Mouse (Mus musculus): ENCODE measurements at regions not wholly inside any gene's neighbourhood (a gene's known extent, or its start where the extent isn't known, plus 50 kb on each side); places are given as distances from the start of the nearest gene placed in this dataset.

DNA sequence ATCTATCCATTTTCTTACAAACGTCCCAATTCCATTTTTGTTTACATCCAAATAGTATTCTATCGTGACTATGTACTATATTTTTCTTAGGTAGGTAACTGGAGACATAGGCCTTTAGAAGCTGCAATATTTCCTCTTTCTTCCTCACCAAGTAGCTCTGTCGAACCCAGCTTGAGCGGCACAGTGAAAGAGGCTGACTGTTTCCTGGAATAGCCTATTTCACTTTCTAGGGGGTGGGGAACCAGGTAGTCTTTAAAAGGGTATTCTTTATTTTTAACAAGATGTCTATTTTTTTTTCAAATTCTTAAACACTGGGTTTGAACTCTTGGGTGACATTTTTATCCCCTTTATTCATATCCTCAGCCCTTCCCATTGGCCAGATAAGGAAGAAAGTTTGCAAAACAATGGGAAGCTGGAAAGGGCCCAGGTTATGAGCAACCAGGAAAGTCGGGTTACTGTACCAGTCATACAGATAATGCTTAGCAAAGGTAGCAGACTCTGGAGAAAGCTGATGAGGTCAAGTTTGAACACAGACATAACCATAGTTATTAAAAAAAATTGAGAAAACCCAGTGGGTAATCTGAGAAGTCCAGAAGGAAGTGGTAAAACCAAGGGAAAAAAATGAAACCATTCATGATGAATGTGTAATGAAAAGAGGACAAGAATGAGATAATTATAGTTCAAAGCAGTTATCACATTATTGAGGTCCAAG is 103.3 kb upstream of the Tnfaip3 start:
- no peaks in the 10 kb centered on the region for H3K27me3 ChIP-seq (ENCODE audit: control insufficient read depth, insufficient read depth, low read length)
- no peak for DNase-seq
- no peak overlapping the region for H3K27ac ChIP-seq (replicated peaks; ENCODE audit: low read depth, low read length)
- no peaks in the 10 kb centered on the region for H3K9me3 ChIP-seq (ENCODE audit: control insufficient read depth, low read length)
- H3K9ac ChIP-seq (replicated peaks; ENCODE audit: low read length): no peak overlapping the region
- WGBS: 88% methylated on average over 5 of the region's 5 CpGs
- H3K36me3 ChIP-seq (ENCODE audit: control insufficient read depth, insufficient read depth, low read length): no peaks in the 10 kb centered on the region
- peaks cover 5% of the 10 kb centered on the region; the same call in 1 of the 2 replicates for H3K4me1 ChIP-seq (ENCODE audit: control insufficient read depth, insufficient read depth, low read length)
- no peak for ATAC-seq (ENCODE audit: low FRiP score, low TSS enrichment)
- H3K4me3 ChIP-seq (replicated peaks; ENCODE audit: low read depth, low read length): no peak overlapping the region
- H3K4me2 ChIP-seq (ENCODE audit: low read length): no peak overlapping the region

DNA sequence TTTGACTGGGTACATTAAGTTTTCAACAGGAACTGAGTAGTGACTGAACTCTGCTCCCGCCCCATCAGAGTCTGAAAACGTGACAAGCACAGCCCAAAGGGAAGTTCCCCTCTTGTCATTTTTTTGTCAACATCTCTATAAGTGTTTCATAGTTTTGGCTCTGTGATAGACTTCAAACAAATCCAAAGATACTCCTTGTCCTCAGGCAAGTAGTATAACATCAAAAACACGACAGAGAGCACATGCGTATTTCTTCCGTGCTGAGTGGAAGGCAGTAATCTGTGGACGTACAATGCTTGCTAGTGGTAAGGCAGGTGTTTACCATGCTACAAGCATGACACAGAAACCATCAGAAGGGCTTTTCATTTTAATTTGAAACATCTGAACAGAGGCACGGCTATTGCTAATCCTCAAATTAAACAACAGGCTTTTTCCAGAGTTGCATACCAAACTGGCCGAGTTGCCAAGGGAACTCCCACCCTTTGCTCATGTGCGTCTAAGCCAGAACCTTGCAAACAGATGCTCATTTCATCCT is 101.7 kb upstream of the Tnfaip3 start:
- ATAC-seq (ENCODE audit: low FRiP score, low TSS enrichment): no peak; the same call in 1 of the 2 replicates
- DNase-seq: peak; percentile 55

DNA sequence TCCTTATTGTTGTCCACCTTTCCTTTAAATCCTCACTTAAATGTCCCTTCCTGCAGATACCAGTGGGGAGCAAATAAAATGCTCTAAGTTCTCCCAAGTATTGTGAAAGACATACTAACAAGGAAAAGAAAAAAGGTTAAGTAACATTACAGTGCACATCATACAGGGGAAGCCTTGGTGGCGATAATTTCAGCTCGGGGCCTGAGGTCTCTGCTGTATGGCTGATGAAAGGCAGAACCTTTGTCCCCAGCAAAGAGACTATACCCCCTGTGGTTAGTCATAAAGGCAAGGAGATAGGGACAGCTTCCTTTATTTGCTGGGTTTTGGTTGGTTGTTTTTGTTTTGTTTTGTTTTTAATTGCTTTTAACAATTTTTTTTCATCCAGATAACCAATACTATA is 97.0 kb upstream of the Tnfaip3 start:
- Histone ChIP-seq H3K4me1 (ENCODE audit: control insufficient read depth, insufficient read depth, low read length) (peaks cover 5% of the 10 kb centered on the region; the same call in 1 of the 2 replicates), H3K4me2 (ENCODE audit: low read length) (no peak overlapping the region), H3K4me3 (replicated peaks; ENCODE audit: low read depth, low read length) (no peak overlapping the region), H3K9ac (replicated peaks; ENCODE audit: low read length) (no peak overlapping the region), H3K36me3 (ENCODE audit: control insufficient read depth, insufficient read depth, low read length) (no peaks in the 10 kb centered on the region), H3K9me3 (ENCODE audit: control insufficient read depth, low read length) (no peaks in the 10 kb centered on the region), H3K27ac (replicated peaks; ENCODE audit: low read depth, low read length) (no peak overlapping the region), H3K27me3 (ENCODE audit: control insufficient read depth, insufficient read depth, low read length) (no peaks in the 10 kb centered on the region)
- ATAC-seq (ENCODE audit: low FRiP score, low TSS enrichment) (no peak), DNase-seq (no peak)
- 63% methylated on average over 2 of the region's 2 CpGs for WGBS

More for the DNA sequence above, 101.7 kb upstream of the Tnfaip3 start:
- H3K4me3 ChIP-seq (replicated peaks; ENCODE audit: low read depth, low read length): no peak overlapping the region
- H3K4me2 ChIP-seq (ENCODE audit: low read length): no peak overlapping the region
- H3K9ac ChIP-seq (replicated peaks; ENCODE audit: low read length): no peak overlapping the region
- no peaks in the 10 kb centered on the region for H3K27me3 ChIP-seq (ENCODE audit: control insufficient read depth, insufficient read depth, low read length)
- H3K27ac ChIP-seq (replicated peaks; ENCODE audit: low read depth, low read length): no peak overlapping the region
- peaks cover 5% of the 10 kb centered on the region; the same call in 1 of the 2 replicates for H3K4me1 ChIP-seq (ENCODE audit: control insufficient read depth, insufficient read depth, low read length)
- WGBS: 16% methylated on average over 9 of the region's 9 CpGs
- no peaks in the 10 kb centered on the region for H3K9me3 ChIP-seq (ENCODE audit: control insufficient read depth, low read length)
- H3K36me3 ChIP-seq (ENCODE audit: control insufficient read depth, insufficient read depth, low read length): no peaks in the 10 kb centered on the region

DNA sequence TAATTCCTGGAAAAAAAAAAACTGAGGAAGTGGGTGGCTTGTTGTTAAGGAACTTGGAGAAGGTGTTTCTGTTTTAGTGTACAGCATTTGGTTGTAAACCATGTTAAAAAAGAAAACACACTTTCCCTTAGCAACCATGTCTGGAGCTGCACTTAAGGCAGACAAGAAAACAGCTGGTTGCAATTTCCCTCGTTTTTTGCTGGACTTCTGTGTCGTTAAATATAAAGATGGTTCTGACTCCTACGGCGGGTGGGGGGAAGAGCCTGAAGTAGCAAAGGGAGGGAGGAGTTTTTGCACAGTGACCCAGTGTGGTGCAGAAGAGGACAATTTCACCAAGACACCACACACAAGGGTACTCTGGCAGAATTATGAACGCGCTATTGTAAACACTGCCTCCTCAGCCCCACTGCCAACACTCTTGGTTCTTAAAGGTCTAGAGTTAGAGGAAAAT is 89.8 kb upstream of the Tnfaip3 start:
- Histone ChIP-seq H3K9me3 (ENCODE audit: control insufficient read depth, low read length) (no peaks in the 10 kb centered on the region), H3K9ac (replicated peaks; ENCODE audit: low read length) (no peak overlapping the region), H3K27ac (replicated peaks; ENCODE audit: low read depth, low read length) (no peak overlapping the region), H3K4me3 (replicated peaks; ENCODE audit: low read depth, low read length) (no peak overlapping the region), H3K27me3 (ENCODE audit: control insufficient read depth, insufficient read depth, low read length) (no peaks in the 10 kb centered on the region), H3K4me1 (ENCODE audit: control insufficient read depth, insufficient read depth, low read length) (no peaks in the 10 kb centered on the region), H3K4me2 (ENCODE audit: low read length) (no peak overlapping the region), H3K36me3 (ENCODE audit: control insufficient read depth, insufficient read depth, low read length) (no peaks in the 10 kb centered on the region)
- ATAC-seq (ENCODE audit: low FRiP score, low TSS enrichment) (no peak), DNase-seq (no peak)
- WGBS: 87% methylated on average over 6 of the region's 6 CpGs

DNA sequence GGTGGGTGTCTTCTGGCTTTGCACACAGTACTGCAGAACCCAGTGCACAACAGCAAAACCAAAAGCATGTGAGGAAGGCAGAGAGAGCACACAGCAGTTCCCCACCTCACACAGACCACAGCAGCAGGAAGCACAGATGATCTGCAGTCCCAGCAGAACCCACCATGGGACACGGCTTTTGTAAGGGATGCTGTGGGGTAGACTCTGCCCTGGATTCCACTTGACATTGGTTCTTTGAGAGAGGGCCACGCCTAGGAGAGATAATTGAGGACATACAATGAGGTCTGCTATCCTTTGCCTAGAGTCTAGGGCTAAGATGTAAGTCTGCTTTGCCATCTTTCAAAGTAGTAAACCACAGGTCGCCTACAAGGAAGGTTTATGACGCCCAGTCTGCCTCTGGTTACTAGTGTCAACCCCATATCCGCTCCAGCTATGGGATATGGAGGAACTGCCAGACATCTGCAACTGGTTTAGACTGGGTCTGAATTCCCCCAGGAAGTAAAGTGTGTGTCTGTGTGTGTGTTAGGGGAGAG is 89.3 kb upstream of the Tnfaip3 start:
- H3K27me3 ChIP-seq (ENCODE audit: control insufficient read depth, insufficient read depth, low read length): no peaks in the 10 kb centered on the region
- H3K4me2 ChIP-seq (ENCODE audit: low read length): no peak overlapping the region
- no peak overlapping the region for H3K27ac ChIP-seq (replicated peaks; ENCODE audit: low read depth, low read length)
- H3K9me3 ChIP-seq (ENCODE audit: control insufficient read depth, low read length): no peaks in the 10 kb centered on the region
- no peaks in the 10 kb centered on the region for H3K36me3 ChIP-seq (ENCODE audit: control insufficient read depth, insufficient read depth, low read length)
- ATAC-seq (ENCODE audit: low FRiP score, low TSS enrichment): no peak
- 75% methylated on average over 5 of the region's 5 CpGs for WGBS
- H3K9ac ChIP-seq (replicated peaks; ENCODE audit: low read length): no peak overlapping the region
- H3K4me1 ChIP-seq (ENCODE audit: control insufficient read depth, insufficient read depth, low read length): no peaks in the 10 kb centered on the region
- H3K4me3 ChIP-seq (replicated peaks; ENCODE audit: low read depth, low read length): no peak overlapping the region
- DNase-seq: no peak

DNA sequence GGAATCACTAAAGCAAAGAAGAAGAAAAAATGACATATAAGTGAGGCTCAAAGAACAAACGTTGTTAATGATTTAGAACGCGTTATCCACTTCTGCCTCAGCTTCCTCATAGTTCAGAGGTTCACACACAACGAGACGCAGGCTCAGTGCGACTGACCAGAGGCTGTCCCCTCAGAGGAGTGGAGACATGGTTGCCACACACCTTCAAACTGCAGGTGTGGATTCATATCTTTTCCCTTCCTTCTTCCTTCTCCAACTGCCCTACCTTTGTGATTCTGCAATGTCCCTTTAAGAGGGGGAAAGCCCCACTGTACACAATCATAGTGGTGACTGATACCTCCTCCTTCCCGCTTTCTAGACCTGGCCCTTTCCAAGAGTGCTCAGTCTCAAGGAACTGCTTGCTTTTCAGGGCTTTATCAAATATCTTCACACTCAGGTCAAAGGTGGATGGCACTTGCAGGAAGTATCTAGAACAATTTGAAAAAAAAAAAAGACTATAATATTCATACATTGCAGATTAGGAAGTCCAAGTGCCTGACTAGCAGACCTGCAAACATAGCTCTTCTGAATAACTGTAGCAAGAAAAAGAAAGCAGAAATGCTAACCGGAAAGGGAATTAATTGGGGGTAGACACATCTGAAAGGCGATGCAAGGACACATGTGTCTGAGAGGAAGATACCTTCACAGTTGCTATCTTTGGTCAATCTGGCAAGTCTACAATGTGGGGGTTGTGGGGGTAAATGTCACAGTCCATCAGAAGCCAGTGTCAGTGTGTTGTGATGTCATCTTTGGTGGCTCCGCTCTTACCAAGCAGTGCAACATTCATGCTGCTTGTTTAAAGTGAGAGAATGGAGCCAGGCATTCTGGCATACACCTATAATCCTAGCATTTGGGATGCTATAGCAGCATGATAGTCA is 84.2 kb upstream of the Tnfaip3 start:
- no peak overlapping the region for H3K27ac ChIP-seq (replicated peaks; ENCODE audit: low read depth, low read length)
- DNase-seq (no peak), ATAC-seq (ENCODE audit: low FRiP score, low TSS enrichment) (no peak)
- H3K4me2 ChIP-seq (ENCODE audit: low read length): no peak overlapping the region
- H3K27me3 ChIP-seq (ENCODE audit: control insufficient read depth, insufficient read depth, low read length): no peaks in the 10 kb centered on the region
- no peak overlapping the region for H3K4me3 ChIP-seq (replicated peaks; ENCODE audit: low read depth, low read length)
- no peaks in the 10 kb centered on the region for H3K9me3 ChIP-seq (ENCODE audit: control insufficient read depth, low read length)
- H3K4me1 ChIP-seq (ENCODE audit: control insufficient read depth, insufficient read depth, low read length): no peaks in the 10 kb centered on the region
- H3K36me3 ChIP-seq (ENCODE audit: control insufficient read depth, insufficient read depth, low read length): no peaks in the 10 kb centered on the region
- 91% methylated on average over 10 of the region's 10 CpGs for WGBS
- H3K9ac ChIP-seq (replicated peaks; ENCODE audit: low read length): no peak overlapping the region

DNA sequence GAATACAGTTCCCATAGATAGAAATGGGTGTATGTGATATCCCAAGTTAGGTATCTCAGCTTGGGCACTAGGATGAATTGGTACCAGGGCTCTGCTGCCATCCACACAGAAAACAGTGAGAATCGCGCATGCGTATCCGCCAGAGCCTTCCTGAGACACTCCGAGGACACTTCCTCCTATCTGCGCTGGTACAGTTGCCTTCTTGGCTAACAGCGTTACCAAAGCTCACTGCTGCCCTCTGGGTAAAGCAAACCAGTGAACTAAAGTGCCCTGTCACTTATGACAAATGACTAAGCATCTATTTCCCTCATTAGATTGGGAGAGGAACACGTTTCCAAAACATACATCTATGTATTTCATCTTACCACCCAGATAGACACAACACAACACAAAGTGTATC is 78.8 kb upstream of the Tnfaip3 start:
- ATAC-seq (ENCODE audit: low FRiP score, low TSS enrichment) (no peak), DNase-seq (peak; percentile 34)
- H3K4me2 ChIP-seq (ENCODE audit: low read length): no peak overlapping the region
- H3K36me3 ChIP-seq (ENCODE audit: control insufficient read depth, insufficient read depth, low read length): no peaks in the 10 kb centered on the region
- H3K9me3 ChIP-seq (ENCODE audit: control insufficient read depth, low read length): no peaks in the 10 kb centered on the region
- H3K4me1 ChIP-seq (ENCODE audit: control insufficient read depth, insufficient read depth, low read length): no peaks in the 10 kb centered on the region
- 61% methylated on average over 8 of the region's 8 CpGs for WGBS
- no peak overlapping the region for H3K9ac ChIP-seq (replicated peaks; ENCODE audit: low read length)
- no peak overlapping the region for H3K27ac ChIP-seq (replicated peaks; ENCODE audit: low read depth, low read length)
- H3K27me3 ChIP-seq (ENCODE audit: control insufficient read depth, insufficient read depth, low read length): no peaks in the 10 kb centered on the region
- no peak overlapping the region for H3K4me3 ChIP-seq (replicated peaks; ENCODE audit: low read depth, low read length)

DNA sequence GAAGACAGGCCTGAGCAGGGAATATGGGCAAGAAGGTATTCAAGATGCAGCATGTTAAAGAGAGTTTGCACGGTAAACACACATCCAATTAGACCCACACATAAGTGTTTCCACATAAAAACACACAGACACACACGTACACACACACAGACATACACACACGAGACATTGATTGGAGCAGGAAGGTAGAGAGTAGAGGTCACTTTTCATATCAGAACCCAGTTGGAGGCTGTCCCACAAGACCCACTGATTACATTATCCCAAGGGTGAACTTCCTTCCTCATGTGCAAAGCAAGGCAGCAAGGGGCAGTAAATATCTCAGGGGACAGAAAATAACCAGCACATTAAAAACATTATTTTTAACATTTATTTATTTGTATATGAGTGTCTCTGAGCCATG is 78.2 kb upstream of the Tnfaip3 start:
- Histone ChIP-seq H3K4me3 (replicated peaks; ENCODE audit: low read depth, low read length) (no peak overlapping the region), H3K9ac (replicated peaks; ENCODE audit: low read length) (no peak overlapping the region), H3K36me3 (ENCODE audit: control insufficient read depth, insufficient read depth, low read length) (no peaks in the 10 kb centered on the region), H3K9me3 (ENCODE audit: control insufficient read depth, low read length) (no peaks in the 10 kb centered on the region), H3K27ac (replicated peaks; ENCODE audit: low read depth, low read length) (no peak overlapping the region), H3K4me1 (ENCODE audit: control insufficient read depth, insufficient read depth, low read length) (no peaks in the 10 kb centered on the region), H3K27me3 (ENCODE audit: control insufficient read depth, insufficient read depth, low read length) (no peaks in the 10 kb centered on the region), H3K4me2 (ENCODE audit: low read length) (no peak overlapping the region)
- DNase-seq: no peak
- ATAC-seq (ENCODE audit: low FRiP score, low TSS enrichment): no peak
- WGBS: 91% methylated on average over 3 of the region's 3 CpGs
